Mouse (Mus musculus) skeletal muscle tissue, adult 2 months (tissue): ENCODE results near the gene Coro2b.

Source experiments
- DNase-seq: peaks from one replicate; pipeline ENCODE4 v3.0.0-alpha.2; 2012; ENCODE audit warnings: low read depth, low spot score

Gene Coro2b

DNA sequence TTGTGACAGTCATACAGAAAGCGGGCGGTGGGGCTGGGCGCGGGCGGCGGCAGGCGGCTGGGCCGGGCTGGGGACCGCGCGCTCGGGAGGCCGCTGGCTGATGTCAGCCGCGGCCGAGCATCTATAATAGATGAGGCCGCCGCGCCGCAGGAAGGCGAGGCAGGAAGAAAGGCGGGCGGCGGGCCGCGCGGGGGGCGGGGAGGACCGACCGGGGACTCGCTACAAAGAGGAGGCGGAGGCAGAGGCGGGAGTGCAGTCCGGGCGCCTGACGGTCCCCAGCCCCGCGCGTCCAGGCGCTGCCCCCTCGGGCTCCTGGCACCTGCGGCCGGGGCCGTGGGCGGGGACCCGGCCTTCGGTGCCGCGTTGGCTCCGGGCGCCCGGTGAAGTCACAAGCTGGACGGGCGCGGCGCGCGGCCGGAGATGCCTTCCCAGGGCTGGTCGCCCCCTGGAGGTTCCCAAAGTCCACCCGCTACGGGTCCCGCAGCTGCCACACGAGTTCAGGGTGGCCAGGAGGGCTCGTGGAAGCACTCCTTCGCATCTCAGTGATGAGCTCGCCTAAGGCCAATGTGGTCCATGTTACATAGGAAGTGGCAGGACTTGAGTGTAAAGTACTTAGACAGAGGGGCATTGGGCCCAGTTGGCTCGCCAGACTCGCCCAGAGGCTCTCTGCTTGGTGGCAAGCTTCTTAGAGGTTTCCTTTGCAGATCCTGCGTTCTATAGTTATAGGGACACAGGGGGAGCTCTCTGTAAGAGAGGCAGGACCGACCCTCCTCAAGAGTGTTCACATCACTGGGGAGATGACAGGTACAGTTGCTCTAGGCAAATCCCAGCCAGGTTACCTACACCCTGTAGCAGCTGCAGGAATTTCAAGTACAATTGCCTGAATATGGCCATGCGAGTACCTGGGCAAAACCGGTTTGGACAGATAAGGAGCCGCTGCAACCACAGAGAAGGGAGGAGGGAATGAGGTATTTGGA is at the start of gene Coro2b:
Gene Coro2b (minus strand): TSS at position 390 of the 977 bp plus-strand sequence.
- no peak for DNase-seq

DNA sequence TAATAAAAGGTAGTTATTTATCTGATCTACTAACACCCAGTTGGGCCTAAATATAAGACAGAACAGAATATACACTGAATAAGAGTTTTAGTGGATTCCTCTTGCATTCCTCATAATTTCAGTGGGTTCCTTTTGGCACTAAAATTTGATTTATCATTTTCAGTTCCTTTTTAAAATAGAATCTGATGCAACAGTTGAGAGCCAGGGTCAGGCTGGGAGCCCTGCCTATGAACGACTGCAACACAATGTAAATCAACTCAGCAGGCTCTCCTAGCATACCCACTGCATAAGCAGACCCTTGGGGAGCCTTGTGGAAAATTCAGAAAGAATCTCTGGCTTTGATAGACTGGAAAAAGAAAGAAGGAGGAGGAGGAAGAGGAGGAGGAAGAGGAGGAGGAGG is 40.7 kb upstream of the Coro2b start:
- DNase-seq: no peak

DNA sequence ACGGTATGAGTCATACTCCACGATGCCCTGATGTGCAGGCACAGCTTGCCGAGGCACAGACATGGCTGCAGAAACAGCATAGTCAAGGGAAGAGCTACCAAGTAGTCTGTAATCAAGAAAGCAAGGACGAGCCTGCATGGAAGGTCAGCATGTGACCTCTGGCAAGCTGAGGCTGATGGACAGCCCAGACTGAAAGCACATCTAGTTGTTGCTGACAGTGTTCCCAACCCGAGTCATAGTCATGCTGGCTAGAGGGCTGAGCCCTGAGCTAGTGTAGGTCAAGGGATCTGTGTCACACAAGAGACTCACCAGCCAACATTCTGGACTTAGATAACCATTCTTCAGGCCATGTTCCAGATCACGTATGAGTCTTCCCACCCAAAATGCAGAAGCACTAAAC is 32.3 kb upstream of the Coro2b start:
- peak; percentile 62 for DNase-seq

DNA sequence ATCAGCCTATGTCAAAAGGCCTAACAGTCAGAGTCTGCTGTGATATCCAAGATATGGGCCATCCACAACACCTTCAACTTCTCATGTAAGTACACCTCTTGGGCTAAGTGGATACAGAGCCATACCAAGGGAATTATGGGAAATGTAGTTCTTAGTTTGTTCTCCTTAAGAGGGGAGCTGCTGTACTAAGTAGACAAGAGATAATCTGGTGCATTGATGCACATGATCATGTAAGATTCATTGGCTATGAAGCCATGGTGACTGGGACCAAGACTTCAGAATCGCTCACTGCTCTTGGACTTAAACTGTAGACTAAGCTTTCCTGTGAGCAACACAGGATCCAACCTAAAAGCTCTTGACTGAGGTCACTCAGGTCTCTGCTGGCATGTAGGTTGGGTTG is 31.0 kb upstream of the Coro2b start:
- DNase-seq: no peak

DNA sequence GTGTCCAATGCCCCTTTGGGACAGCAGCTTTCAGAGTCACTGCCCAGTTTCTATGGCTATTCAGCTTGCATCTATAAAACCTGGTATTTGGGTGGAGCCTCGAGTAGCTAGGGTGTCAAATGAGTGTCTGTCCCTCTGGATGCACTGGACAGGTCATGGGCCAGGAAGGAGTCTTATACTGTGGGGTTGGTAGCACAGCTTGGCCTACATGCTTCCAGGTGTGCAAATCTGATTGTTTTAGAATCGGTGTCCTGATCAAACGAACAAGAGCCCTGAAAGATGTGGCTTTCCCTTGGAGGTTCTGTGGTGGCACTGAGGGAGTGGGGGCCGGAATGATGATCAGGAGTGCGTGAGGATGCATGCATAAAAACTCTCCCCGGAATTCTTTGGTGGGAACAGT is 25.4 kb upstream of the Coro2b start:
- no peak for DNase-seq

DNA sequence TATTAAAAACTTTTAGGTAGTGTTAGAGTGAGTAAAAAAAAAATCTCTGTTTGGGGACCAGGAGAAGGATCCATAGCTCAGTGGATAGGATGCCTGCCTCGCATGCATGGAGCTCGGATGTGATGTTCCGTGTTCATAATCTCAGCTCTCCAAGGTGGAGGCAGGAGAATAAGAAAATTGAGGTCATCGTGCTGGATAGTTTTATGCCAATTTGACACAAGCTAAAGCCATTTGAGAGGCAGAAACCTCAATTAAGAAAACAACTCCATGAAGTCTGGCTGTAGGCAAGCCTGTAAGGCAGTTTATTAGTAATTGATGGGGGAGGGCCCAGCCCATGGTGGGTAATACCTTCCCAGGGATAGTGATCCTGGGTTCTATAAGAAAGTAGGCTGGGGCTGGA is 23.6 kb upstream of the Coro2b start:
- DNase-seq: no peak

DNA sequence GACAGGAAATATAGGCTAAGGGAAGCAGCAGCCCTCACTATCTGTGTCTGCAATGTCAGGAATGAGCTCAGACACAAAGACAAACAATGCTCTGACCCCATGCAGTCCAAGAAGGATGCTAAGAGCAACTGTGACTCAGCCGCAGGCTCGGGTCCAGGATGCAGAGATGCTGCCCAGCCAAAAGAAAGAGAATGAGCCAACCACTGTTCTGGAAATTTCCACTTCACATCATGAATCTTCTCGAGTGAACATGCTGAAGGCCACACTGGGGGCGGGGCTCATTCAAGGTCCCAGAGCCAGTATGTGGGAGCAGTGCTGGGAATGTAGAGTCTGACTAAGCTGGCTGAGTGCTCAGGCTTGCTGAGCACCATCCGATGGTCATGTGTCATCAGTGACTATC is 23.2 kb upstream of the Coro2b start:
- DNase-seq: peak; percentile 90

DNA sequence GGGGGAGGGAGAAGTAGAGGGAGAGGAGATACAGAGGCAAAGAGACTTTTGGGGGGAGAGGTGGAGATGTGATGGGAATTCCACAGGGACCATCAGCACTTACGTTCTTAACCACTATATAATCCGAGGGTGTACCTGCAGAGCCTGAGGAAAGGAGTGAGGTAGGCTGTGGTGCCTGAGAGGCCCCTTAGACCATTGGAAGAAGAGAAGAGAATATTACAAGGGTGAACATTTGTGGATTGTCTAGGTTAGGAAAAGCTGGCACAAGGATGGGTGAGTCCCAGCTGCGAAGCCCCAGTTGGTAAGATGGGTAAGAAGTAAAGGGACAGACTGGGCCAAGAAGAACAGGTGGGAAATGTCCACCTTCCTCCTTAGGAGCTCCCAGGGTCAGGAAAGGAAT is 22.6 kb upstream of the Coro2b start:
- DNase-seq: no peak

DNA sequence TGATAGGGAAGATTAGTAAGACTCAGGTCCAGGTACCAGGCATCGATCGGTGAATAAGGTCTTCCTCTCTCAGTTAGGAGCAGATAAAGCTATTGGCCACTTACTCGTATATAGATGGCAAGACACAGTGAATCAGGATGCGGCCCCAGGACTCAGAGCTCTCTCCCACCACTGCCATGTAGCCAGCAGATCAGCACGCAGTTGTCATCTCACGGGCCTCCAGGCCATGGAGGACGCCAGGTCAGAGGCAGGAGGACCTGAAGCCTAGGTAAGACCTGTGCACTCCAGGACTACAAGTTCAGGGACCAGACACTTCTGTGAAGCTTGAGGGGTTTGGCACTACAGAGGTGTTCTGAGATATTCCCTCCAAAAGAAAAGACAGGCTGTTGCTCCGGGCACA is 21.2 kb upstream of the Coro2b start:
- DNase-seq: no peak

DNA sequence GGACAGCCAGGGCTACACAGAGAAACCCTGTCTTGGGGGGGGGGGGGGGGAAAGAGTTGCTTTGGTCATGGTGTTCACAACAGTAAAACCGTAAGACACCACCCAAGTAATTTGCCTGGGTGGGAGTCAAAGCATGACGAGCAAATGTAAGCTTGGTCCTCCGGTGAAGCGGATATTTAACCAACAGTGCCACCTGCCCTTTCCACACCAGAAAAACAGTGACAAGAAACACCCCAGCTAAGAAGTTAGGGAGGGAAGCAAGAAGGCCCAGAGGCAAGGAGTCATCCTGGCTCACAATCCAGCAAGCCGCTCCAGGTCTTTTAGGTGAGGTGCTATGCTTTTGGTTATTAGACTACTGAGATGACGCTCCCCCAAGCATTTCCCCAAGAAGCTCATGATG is 19.9 kb upstream of the Coro2b start:
- no peak for DNase-seq

DNA sequence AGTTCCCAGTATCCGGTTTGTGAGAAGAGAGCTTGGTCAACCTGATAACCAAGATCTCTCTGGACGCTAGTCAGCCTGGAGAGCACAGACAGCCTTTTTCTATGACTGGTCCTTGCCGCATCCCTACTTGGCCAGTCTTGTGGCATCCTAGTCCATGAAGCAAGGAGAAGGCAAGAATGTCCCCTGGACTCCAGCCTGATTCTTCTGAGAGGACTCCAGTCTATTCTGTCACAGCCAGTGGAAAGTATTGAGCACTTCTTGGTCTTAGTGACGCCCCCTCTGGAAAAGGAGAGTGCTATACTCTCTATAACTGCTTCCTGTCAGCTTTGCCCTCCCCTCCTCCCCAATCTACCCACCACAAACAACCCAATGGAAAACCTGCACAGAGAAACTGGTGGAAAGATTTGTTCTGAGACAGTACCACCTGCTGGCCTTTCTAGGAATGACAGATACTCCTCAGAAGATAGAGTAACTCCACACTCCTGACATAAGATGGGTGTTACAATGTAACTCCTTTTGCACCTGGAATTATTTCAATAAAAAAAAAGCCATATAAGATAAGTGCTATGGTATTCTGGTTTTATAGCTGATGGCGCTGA is 18.5 kb upstream of the Coro2b start:
- DNase-seq: no peak

DNA sequence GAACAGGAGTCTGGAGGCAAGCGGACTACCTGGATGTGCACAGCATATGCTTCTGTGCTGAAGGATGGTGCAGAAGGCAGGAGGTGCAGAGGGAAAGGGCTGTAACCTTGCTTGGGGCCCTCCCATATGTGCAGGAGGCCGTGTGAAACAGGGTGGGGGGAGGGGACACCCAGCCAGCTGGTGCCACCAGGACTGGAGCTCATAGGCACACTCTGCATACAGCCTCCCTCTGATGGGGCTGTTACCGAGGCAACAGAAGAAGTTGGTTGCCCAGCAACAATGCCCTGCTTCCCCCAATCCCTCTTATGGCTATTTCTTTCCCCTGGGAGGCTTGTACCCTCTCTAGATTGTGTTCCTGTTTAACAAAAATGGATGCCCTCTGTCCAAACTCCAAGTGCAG is 17.8 kb upstream of the Coro2b start:
- DNase-seq: no peak

DNA sequence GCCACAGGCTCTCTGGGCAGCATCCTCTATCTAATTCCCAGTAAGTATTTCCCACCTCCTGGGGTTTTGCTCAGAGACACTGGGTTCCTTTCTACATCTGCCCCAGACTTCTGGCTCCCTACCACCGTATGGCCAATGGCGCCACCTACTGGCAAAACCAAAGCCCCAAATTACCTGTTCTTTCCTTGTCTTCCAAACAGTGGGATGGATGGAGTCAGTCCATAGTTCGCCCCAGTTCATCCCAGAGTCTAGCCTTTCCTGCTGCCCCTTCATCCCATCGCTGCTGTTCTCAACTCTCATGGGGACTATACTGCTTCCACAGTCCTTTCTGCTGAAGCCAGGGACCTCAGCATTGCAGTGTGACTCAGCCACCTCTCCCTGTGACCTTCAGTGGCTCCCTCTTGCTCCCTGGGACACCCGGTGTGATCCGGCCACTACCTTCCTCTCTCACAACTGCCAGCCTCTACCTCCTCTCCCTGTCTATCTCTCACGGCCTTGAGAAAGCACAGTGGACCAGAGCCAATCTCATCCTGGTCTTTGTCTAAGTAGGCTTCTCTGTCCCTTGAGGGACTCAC is 16.6 kb upstream of the Coro2b start:
- no peak for DNase-seq

DNA sequence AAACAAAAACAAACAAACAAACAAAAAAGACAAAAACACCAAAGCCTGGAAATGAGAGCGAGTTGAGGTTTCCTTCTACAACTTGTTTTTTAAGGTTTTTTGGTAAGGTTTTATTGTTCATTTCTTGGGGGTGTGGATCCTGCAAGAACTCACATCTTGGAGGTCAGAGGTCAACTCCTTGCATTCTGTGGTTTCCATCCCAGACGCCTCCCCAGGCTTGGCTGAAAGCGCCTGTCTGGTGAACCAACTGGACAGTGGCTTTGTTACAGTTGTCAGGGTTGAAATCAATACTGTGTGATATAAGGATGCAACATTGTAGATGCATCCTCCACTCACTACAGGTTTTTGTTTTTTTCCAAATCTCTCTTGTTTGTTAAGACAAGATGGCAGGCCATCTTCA is 14.7 kb upstream of the Coro2b start:
- DNase-seq: no peak

DNA sequence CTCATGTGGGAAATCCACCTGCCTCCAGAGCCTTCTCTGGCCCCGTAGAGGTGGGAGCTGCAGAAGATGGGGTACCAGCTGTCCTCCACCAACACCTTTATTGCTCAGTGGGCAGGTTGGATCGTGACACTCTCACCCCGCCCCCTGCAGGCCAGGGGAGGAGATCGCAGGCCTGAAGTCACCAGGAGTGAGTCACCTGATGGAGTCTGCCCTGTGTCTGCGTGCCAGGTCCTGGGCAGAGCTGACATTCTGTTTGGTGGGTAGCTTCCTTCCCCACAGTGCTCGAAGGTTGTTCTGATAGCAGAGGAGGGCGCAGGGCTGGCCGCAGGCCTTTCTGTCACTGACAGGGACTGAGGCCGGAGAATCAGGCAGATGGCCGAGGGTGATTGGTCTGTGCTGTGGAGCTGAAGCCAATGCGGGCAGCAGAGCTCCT is 13.8 kb upstream of the Coro2b start:
- no peak for DNase-seq

DNA sequence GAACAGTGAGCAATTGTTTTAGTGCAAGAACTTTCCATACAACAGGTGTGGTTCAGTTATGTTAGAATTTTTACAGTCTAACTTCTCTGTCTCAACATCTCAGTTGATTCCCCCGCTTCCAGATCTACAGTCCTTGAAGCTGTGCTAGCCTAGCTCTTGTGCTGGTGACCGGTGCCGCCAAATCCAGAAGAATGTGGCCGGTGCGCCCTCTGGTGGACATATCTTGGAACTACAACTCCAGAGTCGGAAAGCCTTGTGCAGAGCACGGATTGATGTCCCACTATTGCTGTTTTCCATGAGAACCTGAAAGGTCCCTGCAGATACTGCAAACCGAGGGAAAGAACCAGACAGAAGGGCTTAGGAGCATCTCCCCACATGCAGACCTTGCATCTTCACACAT is 13.0 kb upstream of the Coro2b start:
- DNase-seq: peak; percentile 66

DNA sequence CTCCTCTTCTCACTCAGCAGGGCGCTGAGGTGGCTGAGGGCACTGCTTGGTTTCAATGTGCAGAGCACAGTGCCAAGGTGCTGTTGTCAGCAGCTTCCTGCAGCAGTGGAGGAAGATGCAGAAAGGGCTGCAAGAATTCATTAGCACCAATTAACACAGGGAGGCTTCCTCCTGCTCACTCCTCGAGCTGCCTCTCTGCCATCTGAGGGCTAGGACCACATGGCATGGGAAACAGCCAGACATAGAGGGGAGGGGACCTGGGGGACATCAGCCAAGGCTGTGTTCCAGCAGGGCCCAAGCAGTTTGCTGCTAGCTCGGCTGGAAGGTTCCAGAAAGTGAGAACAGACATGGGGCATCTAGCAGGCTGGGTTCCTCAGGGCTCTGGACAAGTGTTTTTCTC is 10.6 kb upstream of the Coro2b start:
- no peak for DNase-seq

DNA sequence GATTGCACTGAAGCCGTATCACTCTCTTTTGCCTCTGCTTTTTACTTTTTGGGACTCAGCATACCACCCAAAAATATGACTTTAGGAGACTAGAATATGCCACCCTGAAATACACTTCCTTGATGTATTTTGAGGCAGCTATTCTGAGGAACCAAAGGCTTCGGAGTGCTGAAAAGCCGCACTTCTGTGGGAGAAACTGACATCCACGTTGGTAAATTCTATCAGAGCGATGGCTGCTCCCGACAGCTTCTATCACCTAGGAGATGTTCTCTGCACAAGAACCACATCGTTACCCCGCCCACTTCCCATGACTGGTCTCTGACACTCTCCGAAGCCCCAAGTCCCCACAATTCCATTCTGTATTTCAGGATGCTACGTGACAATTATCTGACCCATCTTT is 8.0 kb upstream of the Coro2b start:
- no peak for DNase-seq

DNA sequence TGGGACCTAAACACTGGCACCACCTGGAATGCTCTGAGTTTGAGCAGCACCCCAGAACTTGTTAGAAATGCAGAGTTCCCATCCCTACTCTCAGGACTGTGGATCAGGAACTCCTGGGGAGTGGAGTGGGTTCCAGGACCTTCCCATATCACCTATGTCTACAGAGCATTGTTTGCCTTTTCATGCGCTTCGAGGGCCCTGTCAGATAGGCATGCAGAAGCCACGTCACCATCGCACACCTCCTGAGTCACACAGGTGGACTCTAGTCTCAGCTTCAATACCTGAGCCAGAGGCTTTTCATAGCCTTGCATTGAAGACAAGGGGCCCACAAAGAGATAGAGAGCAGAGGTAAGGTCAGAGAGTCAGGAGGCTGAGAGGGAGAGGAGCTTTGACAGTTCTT is 7.0 kb upstream of the Coro2b start:
- no peak for DNase-seq

DNA sequence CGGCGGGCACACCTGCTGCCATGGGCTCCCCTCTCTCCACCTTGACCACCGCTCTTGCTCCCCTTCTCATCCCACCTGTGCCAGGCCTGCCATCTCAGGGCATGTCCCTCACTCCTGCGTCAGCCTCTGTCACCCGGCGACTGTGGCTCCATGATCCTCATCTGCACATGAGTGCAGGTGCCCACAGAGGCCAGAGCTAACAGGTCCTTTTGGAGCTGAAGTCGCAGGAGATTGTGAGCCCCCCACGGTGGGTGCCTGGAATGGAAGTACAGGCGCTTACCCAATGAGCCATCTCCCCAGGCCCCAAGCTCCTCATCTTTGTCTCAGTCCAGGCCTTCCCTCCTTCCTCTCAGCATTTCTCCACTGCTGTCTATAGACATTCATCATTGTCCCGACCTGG is 4.8 kb upstream of the Coro2b start:
- no peak for DNase-seq

DNA sequence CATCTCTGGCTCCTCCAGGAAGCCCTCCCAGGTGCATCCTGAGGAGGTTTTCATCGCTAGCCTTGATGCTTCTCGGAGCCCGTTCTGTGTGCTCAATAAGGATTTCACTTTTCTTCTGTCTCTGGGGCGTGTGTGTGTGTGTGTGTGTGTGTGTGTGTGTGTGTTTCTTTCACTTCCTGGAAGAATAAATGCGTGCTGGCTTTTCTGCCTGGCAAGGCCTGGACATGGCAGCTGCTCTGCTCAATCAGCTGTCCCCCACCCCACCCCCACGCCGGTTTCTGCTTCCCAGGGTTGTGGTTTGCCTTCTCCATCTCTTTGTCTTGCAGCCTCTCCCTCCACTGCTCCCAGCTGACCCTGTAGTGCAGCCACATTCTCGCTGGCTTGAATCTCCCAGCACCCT is 4.3 kb upstream of the Coro2b start:
- DNase-seq: peak; percentile 45

DNA sequence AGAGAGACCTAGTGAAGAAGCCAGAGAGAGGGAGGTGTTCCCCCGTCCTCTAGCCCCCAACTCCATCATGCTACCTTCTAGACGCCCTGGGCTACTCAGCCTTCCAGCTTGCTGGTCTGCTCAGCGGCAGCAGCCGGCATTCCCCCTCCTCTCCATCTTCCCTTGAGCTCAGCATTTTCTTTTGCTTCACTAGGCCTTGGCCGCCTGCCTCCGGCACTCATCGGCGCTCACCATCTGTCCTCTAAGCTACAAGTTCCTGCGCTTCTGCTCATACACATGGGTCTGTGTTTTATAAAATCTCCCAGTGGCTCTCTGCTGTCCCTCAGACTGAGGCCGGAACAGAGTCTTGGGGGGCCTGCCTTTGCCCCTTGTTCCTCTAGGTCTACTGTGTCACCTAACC is 3.9 kb upstream of the Coro2b start:
- no peak for DNase-seq

DNA sequence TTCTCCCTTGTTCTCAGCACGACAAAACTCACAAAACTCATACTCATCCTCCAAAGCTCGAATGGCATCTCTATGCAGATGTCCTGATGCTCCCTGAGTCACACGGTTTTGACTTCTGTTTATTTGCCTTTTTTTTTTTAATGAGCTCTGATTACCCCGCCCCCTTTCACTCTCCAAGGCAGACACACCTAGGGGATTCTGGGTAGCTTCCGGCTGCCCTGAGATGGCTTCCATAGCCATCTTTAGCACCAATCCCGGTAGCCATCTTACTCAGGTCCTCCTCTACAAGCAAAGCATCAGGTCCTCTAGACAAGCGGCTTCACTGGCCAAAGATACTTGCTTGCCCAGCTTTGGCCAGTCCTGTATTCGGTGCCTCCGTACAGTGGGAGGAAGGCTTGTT is 3.3 kb upstream of the Coro2b start:
- DNase-seq: no peak
